Mouse (Mus musculus) embryonic fibroblast, embryonic 13.5 days (primary cell): Measurements from ENCODE around the gene Tbce.

ENCODE experiments used
- CTCF ChIP-seq: IDR thresholded peaks from 2 replicates; pipeline ENCODE4 v1.5.1; 2011; ENCODE audit warnings: mild to moderate bottlenecking, control low read depth, low read length, moderate library complexity, borderline replicate concordance; ENCODE audit not compliant: insufficient read depth
- POLR2A ChIP-seq: IDR thresholded peaks from 2 replicates; pipeline ENCODE4 v1.6.1; 2011; ENCODE audit warnings: low read depth, mild to moderate bottlenecking, control low read depth, low read length, moderate library complexity

DNA sequence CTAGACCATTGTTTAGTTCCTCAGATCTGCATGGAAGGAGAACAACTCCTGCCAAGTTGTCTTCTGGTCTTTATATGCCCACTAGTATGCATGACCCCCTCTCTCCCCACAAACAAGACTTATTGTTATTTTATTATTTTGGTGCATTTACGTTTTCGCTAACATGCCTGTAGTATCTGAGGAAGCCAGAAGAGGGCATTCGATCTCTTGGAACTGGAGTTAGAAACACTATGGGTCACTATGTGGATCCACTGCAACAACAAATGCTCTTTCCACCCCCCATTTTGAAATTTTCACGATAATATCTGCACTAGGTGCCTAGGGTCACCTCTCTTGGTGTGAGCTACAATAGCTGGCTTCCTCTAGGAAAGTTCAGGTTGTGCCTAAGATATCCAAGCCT, 35.4 kb downstream of the Tbce start:
- TF ChIP-seq POLR2A (no peak), CTCF (no peak)
